Mouse (Mus musculus): Measurements from ENCODE around the gene Fkbp9.

- TF ChIP-seq CTCF (conservative IDR thresholded peaks at IDR 0.05; ENCODE audit: insufficient read depth, insufficient read length, low read depth, low read length): no peak
- TF ChIP-seq POLR2A (IDR thresholded peaks at IDR 0.05; ENCODE audit: low read depth, low read length): no peak
Measured at GRCm38 (mm10) chr6:56844365-56844764, 12.5 kb downstream of the Fkbp9 start.

All from kidney, adult 2 months (tissue).